Mouse (Mus musculus): ENCODE results near the gene Lcn10.
"Not testable (repeated sequence)": the region's sequence is repeated elsewhere in the genome, so short reads cannot be mapped to it uniquely, and the experiment has no call there.

The Lcn10 gene

GRCm38 (mm10) chr2:25706643-25707481 is 24.3 kb downstream of the Lcn10 start, which contains the start of gene Bmyc:
Gene Bmyc, plus strand, starts transcription at chr2:25706739.
- DNase-seq (ENCODE audit: low spot score in 2 of 2) = peak; percentile 66 to 82

GRCm38 (mm10) chr2:25708121-25708520 is 25.6 kb downstream of the Lcn10 start:
- peak in 1 of 2 experiments; percentile 46 for DNase-seq (ENCODE audit: low spot score in 2 of 2)

GRCm38 (mm10) chr2:25709056-25709455 is 26.5 kb downstream of the Lcn10 start:
- not testable (repeated sequence) for DNase-seq (ENCODE audit: low spot score in 2 of 2)

GRCm38 (mm10) chr2:25709791-25710190 is 27.3 kb downstream of the Lcn10 start:
- not testable (repeated sequence) for DNase-seq (ENCODE audit: low spot score in 2 of 2)

GRCm38 (mm10) chr2:25711641-25712040 is 29.1 kb downstream of the Lcn10 start:
- not testable (repeated sequence) for DNase-seq (ENCODE audit: low spot score in 2 of 2)

- DNase-seq (ENCODE audit: low spot score in 2 of 2) = no peak
Measured at GRCm38 (mm10) chr2:25717222-25717621, 34.7 kb downstream of the Lcn10 start.

GRCm38 (mm10) chr2:25733199-25733930 is 50.8 kb downstream of the Lcn10 start:
- DNase-seq (ENCODE audit: low spot score in 2 of 2) = no peak
